Mouse (Mus musculus) embryonic facial prominence, embryonic 10.5 days (tissue): ENCODE results near the gene Dad1. TPM values are rescaled to one million over a fixed set of nuclear protein-coding genes. Genes with fewer than 3 reads are reported as not detected.

Experiments
- DNase-seq: peaks from one replicate; pipeline ENCODE4 v3.0.0-alpha.2; 2017; ENCODE audit warnings: low spot score
- H3K27ac ChIP-seq: fragments of 300-500 bp; sonication (generic); replicated peaks from 2 replicates; pipeline ENCODE4 v1.5.1; 2016; ENCODE audit warnings: mild to moderate bottlenecking
- H3K27me3 ChIP-seq: fragments of 300-500 bp; sonication (generic); replicated peaks from 2 replicates; pipeline ENCODE4 v1.6.1; 2016; ENCODE audit warnings: low read depth, mild to moderate bottlenecking; ENCODE audit not compliant: poor library complexity, severe bottlenecking
- H3K36me3 ChIP-seq: fragments of 300-500 bp; sonication (generic); replicated peaks from 2 replicates; pipeline ENCODE4 v1.6.1; 2016; ENCODE audit warnings: mild to moderate bottlenecking, moderate library complexity
- H3K4me1 ChIP-seq: fragments of 300-500 bp; sonication (generic); 2 replicates; pipeline ENCODE4 v1.6.1; 2016
- H3K4me3 ChIP-seq: fragments of 300-500 bp; sonication (generic); 2 replicates; pipeline ENCODE4 v1.5.1; 2016; ENCODE audit warnings: mild to moderate bottlenecking, moderate library complexity
- H3K9me3 ChIP-seq: fragments of 300-500 bp; sonication (generic); 2 replicates; pipeline ENCODE4 v1.6.1; 2016; ENCODE audit warnings: mild to moderate bottlenecking
- WGBS: fragments of 180-500 bp; shearing (Covaris S2); methylation state at CpG from one replicate; pipeline ENCODE4 v1.1.7; 2016; 5-methylcytosine and 5-hydroxymethylcytosine counted together
- polyA plus RNA-seq: library from polyadenylated mRNA; unstranded; fragments of >200 nt; fragmentation: Nextera tagmentation; extraction: Ambion mirVana; gene quantifications from 2 replicates; pipeline ENCODE4 v1.2.1, GENCODE M21; 2016

The Dad1 gene
- polyA plus RNA-seq, 1 experiment from 2014 or later, result 229 TPM

DNA sequence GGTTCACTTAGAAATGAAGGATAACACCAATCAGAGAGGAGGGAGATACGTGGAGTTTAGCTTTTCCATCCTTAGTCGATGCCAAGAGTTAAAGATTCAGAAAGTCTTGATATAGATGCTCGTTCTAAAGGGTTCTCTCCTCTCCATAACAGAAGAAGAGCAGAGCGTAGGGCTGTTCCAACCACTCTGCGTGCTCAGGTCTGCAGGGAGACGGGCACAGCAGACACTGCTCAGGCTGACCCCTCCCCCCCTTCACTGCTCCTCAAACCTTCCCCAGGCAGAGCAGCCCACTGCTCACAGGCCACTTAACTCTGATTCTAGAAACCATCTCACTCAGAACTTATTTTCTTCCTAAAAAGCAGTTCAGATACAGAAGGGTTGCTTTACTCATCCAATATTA lies 45.2 kb downstream of the Dad1 start:
- H3K36me3 ChIP-seq, result no peaks in the 10 kb centered on the region
- no peaks in the 10 kb centered on the region for H3K9me3 ChIP-seq
- no peaks in the 10 kb centered on the region for H3K4me1 ChIP-seq
- 73% methylated on average over 6 of the region's 6 CpGs for WGBS
- no peak overlapping the region for H3K27ac ChIP-seq
- H3K4me3 ChIP-seq, result no peak overlapping the region
- DNase-seq, result no peak
- no peaks in the 10 kb centered on the region for H3K27me3 ChIP-seq

DNA sequence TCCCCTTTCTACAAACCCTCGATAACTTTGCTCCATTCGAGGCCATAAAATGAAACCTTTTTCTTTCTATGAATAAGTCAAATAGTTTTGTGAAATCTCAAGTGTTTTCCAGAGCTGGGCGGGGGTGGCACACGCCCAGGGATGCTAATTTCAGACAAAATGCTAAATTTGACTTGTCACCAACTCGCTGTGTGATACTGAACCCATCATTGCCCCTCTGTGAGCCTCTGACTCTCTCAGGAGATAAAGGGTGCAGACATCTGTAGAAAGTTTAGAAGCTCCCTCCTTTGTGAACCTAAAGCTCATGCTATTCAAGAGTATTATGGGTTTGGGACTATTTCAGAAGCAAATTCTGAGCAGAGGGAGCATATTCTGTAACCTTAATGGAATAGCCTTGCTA lies 46.0 kb downstream of the Dad1 start:
- no peaks in the 10 kb centered on the region for H3K36me3 ChIP-seq
- WGBS, result 84% methylated on average over 5 of the region's 5 CpGs
- H3K4me3 ChIP-seq, result no peak overlapping the region
- H3K4me1 ChIP-seq, result no peaks in the 10 kb centered on the region
- no peaks in the 10 kb centered on the region for H3K9me3 ChIP-seq
- no peak for DNase-seq
- H3K27ac ChIP-seq, result no peak overlapping the region
- no peaks in the 10 kb centered on the region for H3K27me3 ChIP-seq

DNA sequence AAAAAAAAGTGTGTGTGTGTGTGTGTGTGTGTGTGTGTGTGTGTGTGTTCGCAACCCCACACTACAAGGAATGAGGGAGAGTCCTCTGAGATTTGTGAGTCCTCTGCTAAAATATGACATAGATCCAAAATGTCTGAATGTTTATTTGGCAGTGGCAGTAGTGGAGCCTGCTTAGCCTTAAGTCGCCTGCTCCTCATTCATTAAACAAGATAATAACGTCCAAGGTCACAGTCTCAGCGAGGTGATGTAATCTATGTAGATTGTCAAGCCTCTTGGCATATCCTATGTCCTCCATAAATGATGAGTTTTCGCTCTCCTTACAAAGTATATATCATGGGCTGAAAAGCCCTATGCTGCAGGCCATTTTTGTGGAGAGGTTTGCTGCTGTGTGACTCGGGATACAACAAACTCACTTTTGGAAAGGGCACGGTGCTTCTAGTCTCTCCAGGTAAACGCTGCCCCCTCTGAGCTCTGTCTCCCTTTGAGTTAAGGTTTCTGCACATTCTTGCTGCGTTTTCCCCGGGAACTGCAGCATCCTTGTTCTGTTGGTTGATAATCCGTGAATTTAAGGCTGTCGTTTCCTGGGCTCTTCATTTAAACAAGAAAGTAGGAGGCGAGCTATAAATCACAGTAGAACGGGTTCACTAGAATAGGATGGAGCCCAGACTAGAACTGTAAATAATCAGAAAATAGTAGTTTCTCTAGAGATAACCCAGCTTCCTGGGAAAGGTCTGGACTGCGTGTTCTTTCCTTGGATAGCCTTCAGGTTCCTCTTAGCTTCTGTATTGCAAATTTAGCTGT lies 47.0 kb downstream of the Dad1 start:
- Histone ChIP-seq H3K9me3 (no peaks in the 10 kb centered on the region), H3K27ac (no peak overlapping the region), H3K4me1 (no peaks in the 10 kb centered on the region), H3K4me3 (no peak overlapping the region), H3K27me3 (no peaks in the 10 kb centered on the region), H3K36me3 (no peaks in the 10 kb centered on the region)
- 85% methylated on average over 15 of the region's 15 CpGs for WGBS
- no peak for DNase-seq

DNA sequence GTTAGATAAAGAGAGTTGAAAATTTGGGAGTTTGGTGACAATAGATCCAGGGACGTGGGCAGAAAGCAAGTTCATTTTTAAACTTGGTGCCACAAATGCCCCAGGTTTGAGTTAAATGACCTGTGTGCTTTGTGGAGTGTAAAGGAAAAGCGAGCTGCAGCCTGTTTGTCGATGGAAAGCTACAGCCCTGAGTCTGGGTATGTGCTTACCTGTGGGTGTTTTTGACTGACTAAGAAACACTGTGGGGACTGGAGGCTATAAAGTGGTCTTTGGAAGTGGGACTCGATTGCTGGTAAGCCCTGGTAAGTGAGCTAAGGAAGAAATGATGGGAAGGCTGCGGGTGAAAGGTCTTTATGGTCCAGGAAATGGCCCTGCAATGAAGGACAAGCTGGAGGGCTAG lies 47.6 kb downstream of the Dad1 start:
- no peaks in the 10 kb centered on the region for H3K27me3 ChIP-seq
- no peaks in the 10 kb centered on the region for H3K4me1 ChIP-seq
- WGBS, result 90% methylated on average over 5 of the region's 5 CpGs
- no peaks in the 10 kb centered on the region for H3K36me3 ChIP-seq
- H3K27ac ChIP-seq, result no peak overlapping the region
- no peak for DNase-seq
- no peak overlapping the region for H3K4me3 ChIP-seq
- H3K9me3 ChIP-seq, result no peaks in the 10 kb centered on the region

DNA sequence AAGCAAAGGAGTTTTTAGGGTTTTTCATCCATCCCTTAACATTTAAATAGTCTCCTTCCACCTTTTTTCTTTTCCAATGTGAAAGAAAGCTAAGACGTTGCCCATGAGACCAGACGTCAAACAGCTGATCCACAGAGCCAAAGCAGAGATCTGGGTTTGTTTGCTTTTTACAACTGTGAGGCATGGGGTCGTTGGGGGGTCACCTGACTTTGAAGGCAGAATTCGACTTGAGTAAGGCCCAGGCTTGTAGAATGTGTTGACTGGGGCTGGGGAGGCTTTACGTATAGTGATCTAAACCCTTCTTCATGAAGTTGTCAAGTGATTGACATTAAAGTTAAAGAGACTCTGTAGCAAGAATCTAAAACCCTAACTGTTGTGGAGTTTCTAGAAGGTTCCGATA lies 48.0 kb downstream of the Dad1 start:
- Histone ChIP-seq H3K27me3 (no peaks in the 10 kb centered on the region), H3K4me3 (no peak overlapping the region), H3K9me3 (no peaks in the 10 kb centered on the region), H3K36me3 (no peaks in the 10 kb centered on the region), H3K27ac (no peak overlapping the region), H3K4me1 (no peaks in the 10 kb centered on the region)
- no peak for DNase-seq
- WGBS, result 51% methylated on average over 6 of the region's 6 CpGs

DNA sequence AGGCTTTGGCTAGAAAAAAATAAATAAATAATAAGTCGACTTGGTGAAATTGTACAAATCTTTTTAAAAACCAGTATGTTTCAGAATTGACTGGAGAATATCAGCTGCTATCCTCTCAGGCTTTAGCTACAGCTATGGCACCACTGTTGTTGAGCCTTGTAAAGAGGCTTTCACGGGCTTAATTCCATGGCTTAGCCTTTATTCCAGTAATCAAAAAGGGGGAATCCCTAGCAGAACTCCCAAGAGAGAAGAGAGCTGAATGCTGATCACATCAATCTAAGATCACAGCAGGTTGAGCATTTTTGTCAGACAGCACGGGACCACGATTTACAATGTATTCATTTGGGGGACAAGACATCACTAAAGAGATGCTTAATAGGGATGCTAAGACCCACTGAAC lies 49.1 kb downstream of the Dad1 start:
- no peak overlapping the region for H3K4me3 ChIP-seq
- H3K4me1 ChIP-seq, result no peaks in the 10 kb centered on the region
- no peaks in the 10 kb centered on the region for H3K36me3 ChIP-seq
- H3K27ac ChIP-seq, result no peak overlapping the region
- no peaks in the 10 kb centered on the region for H3K9me3 ChIP-seq
- no peaks in the 10 kb centered on the region for H3K27me3 ChIP-seq
- 73% methylated on average over 4 of the region's 4 CpGs for WGBS
- DNase-seq, result no peak

DNA sequence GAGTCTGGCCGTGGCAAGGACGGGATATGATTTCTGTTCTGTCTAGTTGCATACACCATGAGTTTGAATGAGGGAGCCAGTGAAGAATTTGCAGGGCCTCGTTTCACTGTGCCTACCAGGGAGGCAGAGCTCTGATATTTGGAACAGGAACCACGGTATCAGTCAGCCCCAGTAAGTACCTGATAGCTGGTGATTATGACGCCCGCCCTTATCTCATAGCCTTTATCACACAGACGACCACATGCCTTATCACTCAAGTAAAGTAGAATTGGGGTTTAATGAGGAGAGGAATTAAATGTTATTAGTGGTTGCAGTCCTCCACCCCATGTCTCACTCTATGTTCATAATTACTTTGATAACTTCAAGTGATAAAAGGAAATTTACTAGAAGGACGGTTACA lies 49.6 kb downstream of the Dad1 start:
- DNase-seq, result no peak
- 89% methylated on average over 8 of the region's 8 CpGs for WGBS
- Histone ChIP-seq H3K4me3 (no peak overlapping the region), H3K27me3 (no peaks in the 10 kb centered on the region), H3K4me1 (no peaks in the 10 kb centered on the region), H3K9me3 (no peaks in the 10 kb centered on the region), H3K27ac (no peak overlapping the region), H3K36me3 (no peaks in the 10 kb centered on the region)

DNA sequence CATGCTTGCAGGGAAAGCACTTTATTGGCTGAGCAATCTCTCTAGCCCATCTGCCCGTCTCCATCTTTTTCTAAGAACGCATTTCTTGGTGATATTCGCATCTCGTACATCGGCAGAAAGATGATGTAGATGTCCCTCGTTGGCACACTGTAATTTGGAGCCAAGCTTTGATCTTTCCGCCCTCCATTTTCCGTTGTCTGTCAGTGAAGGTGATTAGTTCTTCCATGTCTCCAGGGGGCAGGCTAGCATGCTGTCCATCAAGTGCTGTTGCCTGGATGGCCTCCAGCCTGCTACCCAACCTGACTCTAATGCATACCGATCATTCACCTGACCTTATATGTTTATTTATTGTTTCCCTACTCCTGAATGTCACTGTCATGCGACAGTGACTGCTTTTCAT lies 50.1 kb downstream of the Dad1 start:
- no peaks in the 10 kb centered on the region for H3K27me3 ChIP-seq
- no peak overlapping the region for H3K27ac ChIP-seq
- 90% methylated on average over 10 of the region's 10 CpGs for WGBS
- DNase-seq, result no peak
- no peaks in the 10 kb centered on the region for H3K4me1 ChIP-seq
- H3K4me3 ChIP-seq, result no peak overlapping the region
- H3K36me3 ChIP-seq, result no peaks in the 10 kb centered on the region
- no peaks in the 10 kb centered on the region for H3K9me3 ChIP-seq

DNA sequence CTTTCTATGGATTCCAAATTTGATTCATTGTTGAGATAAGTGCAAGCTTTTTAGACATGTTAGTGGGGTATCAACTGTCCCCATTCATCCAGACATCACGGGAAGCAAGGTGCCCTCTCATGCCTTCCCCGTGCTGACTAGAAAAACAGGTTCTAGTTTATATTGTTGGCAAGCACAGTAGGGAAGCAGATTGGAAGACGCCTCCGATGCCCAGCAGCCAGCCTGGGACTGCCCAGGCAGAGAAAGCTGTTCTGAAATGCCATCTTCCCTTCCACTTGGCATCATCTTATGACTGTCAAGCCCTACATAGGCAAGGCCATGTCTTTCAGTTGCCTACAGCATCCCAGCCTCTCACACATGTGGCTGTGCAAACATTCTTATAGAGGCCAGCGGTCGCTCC lies 50.7 kb downstream of the Dad1 start:
- 89% methylated on average over 6 of the region's 6 CpGs for WGBS
- no peak for DNase-seq
- no peaks in the 10 kb centered on the region for H3K9me3 ChIP-seq
- H3K27ac ChIP-seq, result no peak overlapping the region
- no peaks in the 10 kb centered on the region for H3K4me1 ChIP-seq
- H3K4me3 ChIP-seq, result no peak overlapping the region
- no peaks in the 10 kb centered on the region for H3K27me3 ChIP-seq
- H3K36me3 ChIP-seq, result no peaks in the 10 kb centered on the region

DNA sequence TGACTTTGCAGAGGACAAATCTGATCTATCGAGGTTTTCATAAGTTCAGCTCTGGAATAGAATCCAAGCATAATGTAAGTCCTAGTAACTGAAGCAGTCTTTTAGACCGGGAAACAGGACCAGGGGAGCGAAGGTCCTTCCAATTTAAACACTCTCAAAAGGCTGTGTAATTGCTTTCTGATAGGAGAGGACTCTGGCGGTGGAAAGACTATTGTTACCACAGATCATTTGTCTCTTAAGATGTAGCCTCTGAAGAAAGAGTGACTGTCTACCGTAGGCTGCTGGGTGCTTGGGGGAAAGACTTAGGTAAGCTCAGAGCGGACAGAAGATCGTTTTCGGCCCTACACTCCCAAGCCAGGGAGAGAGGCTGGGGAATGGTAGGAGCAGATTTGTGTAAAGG lies 53.5 kb downstream of the Dad1 start:
- WGBS, result 76% methylated on average over 8 of the region's 8 CpGs
- no peaks in the 10 kb centered on the region for H3K4me1 ChIP-seq
- no peak overlapping the region for H3K27ac ChIP-seq
- H3K36me3 ChIP-seq, result no peaks in the 10 kb centered on the region
- no peak for DNase-seq
- no peaks in the 10 kb centered on the region for H3K27me3 ChIP-seq
- no peak overlapping the region for H3K4me3 ChIP-seq
- no peaks in the 10 kb centered on the region for H3K9me3 ChIP-seq

DNA sequence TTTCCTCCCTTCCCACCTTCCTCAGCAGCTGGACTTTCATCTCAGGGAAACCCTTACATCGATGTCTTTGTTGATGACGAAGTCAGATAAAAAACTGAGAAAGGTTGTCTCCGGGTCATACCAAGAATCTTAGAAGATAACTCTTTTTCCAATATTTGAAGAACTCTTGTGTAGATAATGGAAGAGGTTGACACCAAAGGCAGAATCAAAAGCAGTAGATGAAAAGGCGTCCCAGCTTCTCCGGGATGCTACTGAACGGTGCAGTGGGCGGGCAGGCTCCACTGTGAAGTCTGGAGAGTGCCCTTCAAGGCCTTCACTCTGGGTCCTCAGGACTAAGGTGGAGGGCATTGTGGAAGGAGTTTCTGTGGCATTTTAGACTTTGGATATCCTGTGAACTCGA lies 54.2 kb downstream of the Dad1 start:
- Histone ChIP-seq H3K27me3 (no peaks in the 10 kb centered on the region), H3K9me3 (no peaks in the 10 kb centered on the region), H3K4me1 (peaks cover 1% of the 10 kb centered on the region; the same call in 1 of the 2 replicates), H3K27ac (no peak overlapping the region), H3K4me3 (no peak overlapping the region), H3K36me3 (no peaks in the 10 kb centered on the region)
- DNase-seq, result no peak
- 92% methylated on average over 8 of the region's 8 CpGs for WGBS

DNA sequence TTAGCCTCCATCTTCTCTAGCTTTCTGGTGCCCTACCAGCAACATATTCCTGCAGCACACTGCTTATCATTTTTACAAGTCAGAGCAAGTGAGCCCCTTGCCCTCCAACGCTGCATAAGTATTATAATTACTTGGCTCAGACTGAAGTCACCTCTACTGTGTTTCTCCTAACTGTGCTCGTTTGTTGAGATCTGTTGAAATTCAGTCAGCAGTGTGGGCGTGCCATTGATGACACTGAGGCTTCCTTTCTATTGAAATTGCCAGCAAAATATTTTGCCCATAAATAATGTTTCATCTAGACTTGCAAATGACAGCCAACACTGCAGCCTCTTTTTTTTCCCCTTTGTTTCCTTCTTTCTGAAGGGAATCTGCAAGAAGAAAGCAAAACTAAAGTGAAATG lies 56.2 kb downstream of the Dad1 start:
- no peaks in the 10 kb centered on the region for H3K9me3 ChIP-seq
- DNase-seq, result no peak
- 76% methylated on average over 3 of the region's 3 CpGs for WGBS
- peaks cover 10% of the 10 kb centered on the region for H3K4me1 ChIP-seq
- H3K36me3 ChIP-seq, result no peaks in the 10 kb centered on the region
- no peaks in the 10 kb centered on the region for H3K27me3 ChIP-seq
- H3K4me3 ChIP-seq, result no peak overlapping the region
- H3K27ac ChIP-seq, result no peak overlapping the region

DNA sequence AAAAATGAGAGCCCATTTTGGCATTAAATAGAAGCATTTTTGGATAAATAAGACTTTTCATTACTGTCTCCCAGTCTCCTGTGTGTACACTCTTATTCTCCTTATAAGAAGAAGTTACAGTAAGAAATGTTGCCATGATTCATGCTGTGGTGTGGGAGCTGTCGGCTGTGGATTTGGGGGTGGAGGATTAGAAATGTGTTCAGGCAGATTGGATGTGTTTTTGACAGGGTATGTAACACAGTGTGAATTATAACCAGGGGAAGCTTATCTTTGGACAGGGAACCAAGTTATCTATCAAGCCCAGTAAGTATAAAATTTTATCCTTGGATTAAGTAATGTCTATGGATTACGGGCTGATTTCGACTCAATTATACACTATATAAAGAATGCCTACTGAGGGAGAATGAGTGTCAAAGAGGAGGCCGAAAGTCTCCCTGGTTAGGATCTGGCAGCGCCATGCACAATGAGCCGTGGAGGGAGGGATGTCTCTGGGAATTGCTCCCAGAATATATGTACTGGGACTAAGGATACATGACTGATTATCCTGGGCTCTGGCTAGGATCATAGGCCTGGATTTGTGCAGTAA lies 58.0 kb downstream of the Dad1 start:
- H3K27me3 ChIP-seq, result no peaks in the 10 kb centered on the region
- no peak overlapping the region for H3K27ac ChIP-seq
- DNase-seq, result no peak
- no peaks in the 10 kb centered on the region for H3K36me3 ChIP-seq
- WGBS, result 90% methylated on average over 6 of the region's 6 CpGs
- H3K4me1 ChIP-seq, result peaks cover 26% of the 10 kb centered on the region
- H3K4me3 ChIP-seq, result no peak overlapping the region
- H3K9me3 ChIP-seq, result no peaks in the 10 kb centered on the region
